Mouse (Mus musculus) lung, adult 2 months (tissue): Measurements from ENCODE around the gene Defb41. TPM values are rescaled to one million over a fixed set of nuclear protein-coding genes. Genes with fewer than 3 reads are reported as not detected.

Experiments used
- DNase-seq: peaks from one replicate; pipeline ENCODE4 v3.0.0; 2022
- H3K4me1 ChIP-seq: fragments of 200-500 bp; 2 replicates; pipeline ENCODE4 v1.6.1; 2011; ENCODE audit warnings: low read length; ENCODE audit not compliant: control insufficient read depth, insufficient read depth
- H3K4me3 ChIP-seq: fragments of 200-500 bp; replicated peaks from 2 replicates; pipeline ENCODE3; 2011; ENCODE audit warnings: low read depth, mild to moderate bottlenecking, control low read depth, low read length; ENCODE audit errors: extremely low read depth
- CTCF ChIP-seq: fragments of 200-500 bp; IDR thresholded peaks from 2 replicates; pipeline ENCODE4 v1.5.1; 2011; ENCODE audit warnings: mild to moderate bottlenecking, low read length, control low read depth; ENCODE audit not compliant: insufficient read depth
- POLR2A ChIP-seq: fragments of 200-500 bp; IDR thresholded peaks from 2 replicates; pipeline ENCODE4 v1.6.1; 2011; ENCODE audit warnings: low read depth, mild to moderate bottlenecking, control low read depth, low read length, borderline replicate concordance; ENCODE audit errors: extremely low read depth
- WGBS: fragments of 180-500 bp; shearing (Covaris S2); methylation state at CpG from one replicate; pipeline ENCODE4 v1.1.7; 2018; 5-methylcytosine and 5-hydroxymethylcytosine counted together
- polyA plus RNA-seq: library from polyadenylated mRNA; depleted of rRNA; stranded (reverse); fragments of >200 nt; gene quantifications from 2 replicates; pipeline ENCODE4 v1.2.3, GENCODE M21; 2012; rRNA removed

Defb41 gene
- polyA plus RNA-seq, 1 experiment = not detected

DNA sequence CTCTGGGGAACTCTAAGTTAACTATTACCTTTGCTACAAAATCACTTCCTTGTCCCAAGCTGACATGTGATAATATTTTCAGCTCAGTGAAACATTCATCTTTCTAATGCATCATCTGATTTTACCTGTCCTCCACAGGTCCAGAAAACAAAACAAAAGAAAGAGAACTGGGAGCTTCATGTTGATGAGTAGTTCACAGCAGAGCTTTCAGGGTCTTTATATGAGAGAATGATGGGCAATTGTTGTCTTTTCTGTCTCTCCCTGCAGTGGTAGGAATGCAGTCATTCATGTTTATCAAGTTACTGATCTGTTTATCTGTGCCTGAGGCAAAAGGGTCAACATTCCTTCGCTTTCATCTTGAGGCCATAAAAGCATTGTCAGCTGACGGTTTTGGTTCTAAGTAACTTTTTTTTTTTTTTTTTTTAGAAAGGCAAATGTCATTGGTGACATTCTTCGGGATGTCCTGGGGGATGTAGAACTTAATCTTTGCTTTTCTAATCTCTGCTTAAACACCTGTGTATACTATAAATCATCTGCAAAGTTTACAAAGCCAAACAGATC, 41.5 kb downstream of the Defb41 start:
- no peaks in the 10 kb centered on the region for H3K4me1 ChIP-seq
- H3K4me3 ChIP-seq = no peak overlapping the region
- TF ChIP-seq CTCF (no peak), POLR2A (no peak)
- no peak for DNase-seq
- WGBS = 18% methylated on average over 3 of the region's 3 CpGs

Other genes with a start within 250 kb of the Defb41 start
- gene Crisp4, start 119.2 kb downstream of the Defb41 start, polyA plus RNA-seq = not detected in 2 replicates
- not detected in 2 replicates for gene Defb18, start 27.7 kb downstream of the Defb41 start, polyA plus RNA-seq